Mouse (Mus musculus) limb, embryonic 13.5 days (tissue): ENCODE measurements around the gene A530032D15Rik. TPM values are rescaled to one million over a fixed set of nuclear protein-coding genes. Genes with fewer than 3 reads are reported as not detected.

Experiments
- polyA plus RNA-seq: library from polyadenylated mRNA; unstranded; fragments of >200 nt; fragmentation: Nextera tagmentation; extraction: Ambion mirVana; gene quantifications from 2 replicates; pipeline ENCODE4 v1.2.1, GENCODE M21; 2015

The A530032D15Rik gene
- polyA plus RNA-seq, 1 experiment from 2014 or later: not detected

Other genes starting within 250 kb of the A530032D15Rik start
- 0.34 and 0.91 TPM in 2 replicates for gene Slc16a14, start 174.7 kb downstream of the A530032D15Rik start, polyA plus RNA-seq
- not detected in 2 replicates for gene Gm10553, start 9.7 kb downstream of the A530032D15Rik start, polyA plus RNA-seq
- 0.29 TPM in 1 of 2 replicates, not detected in the other for gene C130026I21Rik, start 160.7 kb upstream of the A530032D15Rik start, polyA plus RNA-seq